Mouse (Mus musculus): ENCODE measurements around the gene Zfp691. TPM values are rescaled to one million over a fixed set of nuclear protein-coding genes. Genes with fewer than 3 reads are reported as not detected.

Zfp691 gene
- polyA plus RNA-seq (2012; rRNA removed), result 25.9 and 28.6 TPM in 2 replicates

DNA sequence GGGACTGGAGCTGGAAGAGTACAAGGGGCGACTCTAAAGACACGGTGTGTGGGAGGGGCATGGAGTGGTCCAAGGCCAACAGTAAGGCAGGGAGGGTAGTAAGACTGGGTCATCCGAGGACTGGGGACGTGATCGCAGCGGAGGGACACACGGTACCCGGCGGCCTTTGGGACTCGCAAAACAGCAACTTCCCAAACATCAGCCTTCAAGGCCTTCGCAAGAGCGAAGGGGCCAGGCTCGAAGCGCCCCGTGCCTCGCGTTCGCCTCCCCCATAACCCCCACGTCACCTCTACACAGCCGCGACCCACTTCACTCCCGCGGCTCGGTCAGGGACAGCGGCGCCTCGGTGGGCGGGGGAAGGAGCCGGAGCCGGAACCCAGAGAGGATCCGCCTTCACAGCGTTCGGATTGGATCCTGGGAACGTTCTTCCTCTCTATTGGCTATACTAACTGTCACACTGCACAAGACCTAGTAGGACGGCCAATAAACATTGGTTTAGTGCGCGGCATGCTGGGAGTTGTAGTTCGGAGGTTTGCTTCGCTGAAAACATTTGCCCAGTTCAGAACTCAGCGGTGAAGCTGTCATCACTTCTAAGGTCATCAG is at the start of gene Zfp691:
Gene Zfp691, minus strand, starts transcription at position 345 of the 603 bp plus-strand sequence.
- no peaks in the 10 kb centered on the region for H3K36me3 ChIP-seq (ENCODE audit: control insufficient read depth, insufficient read depth, low read length)
- peak within 1 kb of the TSS; percentile 69 for H3K27ac ChIP-seq (ENCODE audit: control insufficient read depth, insufficient read depth, low read depth, low read length)
- peaks cover 4% of the 10 kb centered on the region; the same call in 1 of the 2 replicates for H3K4me1 ChIP-seq (ENCODE audit: control insufficient read depth, insufficient read depth, low read length)
- no peak for TF ChIP-seq CTCF (IDR thresholded peaks at IDR 0.05; ENCODE audit: control insufficient read depth, insufficient read depth, insufficient replicate concordance, low read depth, low read length)
- TF ChIP-seq POLR2A (IDR thresholded peaks at IDR 0.05; ENCODE audit: control insufficient read depth, low read depth, low read length), result peak; percentile 64; the same call in 1 of the 2 replicates
- peak within 1 kb of the TSS; percentile 95 for H3K4me3 ChIP-seq (ENCODE audit: control insufficient read depth, low read depth, low read length)
- no peaks in the 10 kb centered on the region for H3K27me3 ChIP-seq (ENCODE audit: control insufficient read depth, insufficient read depth, low read length)

DNA sequence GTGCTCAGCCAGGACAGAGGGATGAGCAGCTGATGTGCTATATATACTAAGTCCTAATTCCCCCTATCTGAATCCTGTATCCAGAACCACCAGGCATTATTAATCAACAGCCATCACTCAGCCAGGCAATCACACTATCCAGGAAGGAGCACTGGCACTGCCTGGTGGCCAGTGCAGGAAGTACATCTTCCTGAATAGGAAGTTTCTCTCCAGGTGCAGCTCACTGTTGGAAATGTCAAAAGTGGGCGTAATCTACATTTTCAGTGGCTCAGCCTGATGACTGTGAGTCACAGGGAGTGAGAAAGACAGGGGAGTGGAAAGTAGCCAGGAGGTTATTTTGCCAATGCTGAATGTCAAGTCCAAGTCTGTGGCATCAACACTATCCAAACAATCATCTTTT is 49.7 kb upstream of the Zfp691 start:
- no peak overlapping the region for H3K27ac ChIP-seq (ENCODE audit: control insufficient read depth, insufficient read depth, low read depth, low read length)
- H3K27me3 ChIP-seq (ENCODE audit: control insufficient read depth, insufficient read depth, low read length), result no peaks in the 10 kb centered on the region
- peaks cover 3% of the 10 kb centered on the region for H3K36me3 ChIP-seq (ENCODE audit: control insufficient read depth, insufficient read depth, low read length)
- H3K4me3 ChIP-seq (ENCODE audit: control insufficient read depth, low read depth, low read length), result no peak overlapping the region
- no peak for TF ChIP-seq POLR2A (IDR thresholded peaks at IDR 0.05; ENCODE audit: control insufficient read depth, low read depth, low read length)
- peak; percentile 52; the same call in 1 of the 2 replicates for TF ChIP-seq CTCF (IDR thresholded peaks at IDR 0.05; ENCODE audit: control insufficient read depth, insufficient read depth, insufficient replicate concordance, low read depth, low read length)
- H3K4me1 ChIP-seq (ENCODE audit: control insufficient read depth, insufficient read depth, low read length), result no peaks in the 10 kb centered on the region

DNA sequence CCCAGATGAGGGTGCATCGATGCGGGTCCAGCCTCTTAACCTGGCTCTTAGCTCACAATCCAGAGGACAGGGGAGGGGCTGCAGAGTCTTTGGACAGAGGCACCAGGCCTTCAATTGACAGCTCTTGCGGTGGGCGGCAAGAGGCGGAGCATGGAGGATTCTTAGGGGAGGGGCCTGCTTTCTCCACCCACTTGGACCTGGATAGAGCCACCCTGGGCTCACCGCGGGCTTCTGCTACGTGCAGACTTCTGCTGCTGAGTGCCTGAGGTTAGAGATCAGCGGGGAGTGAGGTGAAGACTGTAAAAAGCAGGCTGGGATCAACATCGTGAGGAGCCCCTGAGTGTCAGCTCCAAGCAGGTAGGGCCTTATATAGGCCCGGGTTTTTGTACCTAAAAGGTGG is 44.2 kb upstream of the Zfp691 start, which contains the start of gene Tmem269:
Gene Tmem269, minus strand, starts transcription at position 49 of the 400 bp plus-strand sequence.
- no peaks in the 10 kb centered on the region; the same call in 1 of the 2 replicates for H3K36me3 ChIP-seq (ENCODE audit: control insufficient read depth, insufficient read depth, low read length)
- H3K4me1 ChIP-seq (ENCODE audit: control insufficient read depth, insufficient read depth, low read length), result peaks cover 3% of the 10 kb centered on the region; the same call in 1 of the 2 replicates
- H3K4me3 ChIP-seq (ENCODE audit: control insufficient read depth, low read depth, low read length), result peak within 1 kb of the TSS; percentile 79
- H3K27ac ChIP-seq (ENCODE audit: control insufficient read depth, insufficient read depth, low read depth, low read length), result no peak within 1 kb of the TSS
- H3K27me3 ChIP-seq (ENCODE audit: control insufficient read depth, insufficient read depth, low read length), result no peaks in the 10 kb centered on the region
- TF ChIP-seq POLR2A (IDR thresholded peaks at IDR 0.05; ENCODE audit: control insufficient read depth, low read depth, low read length) (peak; percentile 49; the same call in 1 of the 2 replicates), CTCF (IDR thresholded peaks at IDR 0.05; ENCODE audit: control insufficient read depth, insufficient read depth, insufficient replicate concordance, low read depth, low read length) (no peak)

DNA sequence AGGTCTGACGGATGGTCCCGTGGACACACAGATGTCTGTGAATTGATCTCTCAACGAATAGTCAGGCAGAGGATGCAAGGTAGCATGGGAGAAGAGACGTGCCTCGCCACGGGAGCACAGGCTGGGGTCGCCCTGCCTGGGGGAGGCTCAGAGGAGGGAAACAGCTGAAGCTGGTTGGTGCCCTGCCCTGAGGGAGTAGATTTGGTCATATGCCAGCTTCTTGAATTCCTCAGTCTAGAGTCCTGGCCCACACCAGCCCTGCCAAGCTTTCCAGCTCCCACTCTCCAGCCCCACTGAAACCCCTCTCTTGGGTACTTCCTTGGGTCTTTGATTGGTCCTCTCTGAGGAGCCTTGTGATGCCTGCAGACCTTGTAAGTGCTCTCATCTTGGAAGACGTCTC is 42.7 kb upstream of the Zfp691 start:
- Histone ChIP-seq H3K4me3 (ENCODE audit: control insufficient read depth, low read depth, low read length) (peak overlapping the region; percentile 79), H3K36me3 (ENCODE audit: control insufficient read depth, insufficient read depth, low read length) (no peaks in the 10 kb centered on the region; the same call in 1 of the 2 replicates), H3K4me1 (ENCODE audit: control insufficient read depth, insufficient read depth, low read length) (peaks cover 3% of the 10 kb centered on the region; the same call in 1 of the 2 replicates), H3K27me3 (ENCODE audit: control insufficient read depth, insufficient read depth, low read length) (no peaks in the 10 kb centered on the region), H3K27ac (ENCODE audit: control insufficient read depth, insufficient read depth, low read depth, low read length) (no peak overlapping the region)
- TF ChIP-seq CTCF (IDR thresholded peaks at IDR 0.05; ENCODE audit: control insufficient read depth, insufficient read depth, insufficient replicate concordance, low read depth, low read length) (no peak), POLR2A (IDR thresholded peaks at IDR 0.05; ENCODE audit: control insufficient read depth, low read depth, low read length) (no peak)

DNA sequence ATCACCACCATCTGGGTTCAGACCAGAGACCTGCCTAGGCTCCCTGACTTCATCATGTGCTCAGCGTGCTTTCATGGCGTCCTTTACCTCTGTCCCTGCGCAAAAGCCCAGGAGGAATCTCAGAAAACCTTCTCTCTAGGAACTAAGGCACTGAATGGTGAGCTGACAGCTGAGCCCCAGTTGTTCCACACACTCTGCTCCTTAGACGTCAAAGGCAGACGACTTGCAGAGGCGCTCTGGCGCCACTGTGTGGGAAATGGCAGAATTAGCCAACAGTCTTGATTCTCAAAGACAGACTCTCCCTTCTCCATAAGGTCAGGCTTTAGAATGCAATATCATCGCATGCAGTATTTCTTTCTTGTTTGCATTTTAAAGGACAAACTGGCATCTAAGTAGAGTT is 30.7 kb upstream of the Zfp691 start:
- no peak overlapping the region for H3K27ac ChIP-seq (ENCODE audit: control insufficient read depth, insufficient read depth, low read depth, low read length)
- no peak overlapping the region for H3K4me3 ChIP-seq (ENCODE audit: control insufficient read depth, low read depth, low read length)
- H3K4me1 ChIP-seq (ENCODE audit: control insufficient read depth, insufficient read depth, low read length), result peaks cover 2% of the 10 kb centered on the region; the same call in 1 of the 2 replicates
- H3K36me3 ChIP-seq (ENCODE audit: control insufficient read depth, insufficient read depth, low read length), result peaks cover 2% of the 10 kb centered on the region; the same call in 1 of the 2 replicates
- H3K27me3 ChIP-seq (ENCODE audit: control insufficient read depth, insufficient read depth, low read length), result no peaks in the 10 kb centered on the region
- TF ChIP-seq CTCF (IDR thresholded peaks at IDR 0.05; ENCODE audit: control insufficient read depth, insufficient read depth, insufficient replicate concordance, low read depth, low read length), result peak; percentile 70; the same call in 1 of the 2 replicates
- TF ChIP-seq POLR2A (IDR thresholded peaks at IDR 0.05; ENCODE audit: control insufficient read depth, low read depth, low read length), result no peak

DNA sequence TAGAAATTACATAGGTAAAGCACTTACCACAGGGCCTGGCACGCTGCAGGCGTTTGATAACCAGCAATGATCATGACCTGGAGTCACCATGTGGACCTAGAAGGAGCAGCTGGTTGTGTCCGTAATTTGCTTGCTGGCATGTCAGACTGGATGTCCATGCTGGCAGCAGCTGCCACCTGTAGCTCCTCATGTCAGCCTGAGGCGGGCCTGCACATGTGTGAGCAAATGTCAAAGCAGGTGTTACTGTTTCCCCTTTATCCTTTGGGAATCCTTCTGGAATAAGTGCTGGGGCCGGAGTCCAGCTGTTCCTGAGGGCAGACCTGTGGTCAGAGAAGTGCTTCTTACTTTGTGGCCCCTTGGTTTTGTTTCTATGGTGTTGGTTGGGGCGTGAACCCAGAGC is 24.1 kb upstream of the Zfp691 start:
- peaks cover 8% of the 10 kb centered on the region for H3K4me1 ChIP-seq (ENCODE audit: control insufficient read depth, insufficient read depth, low read length)
- no peaks in the 10 kb centered on the region for H3K27me3 ChIP-seq (ENCODE audit: control insufficient read depth, insufficient read depth, low read length)
- no peak overlapping the region for H3K27ac ChIP-seq (ENCODE audit: control insufficient read depth, insufficient read depth, low read depth, low read length)
- TF ChIP-seq CTCF (IDR thresholded peaks at IDR 0.05; ENCODE audit: control insufficient read depth, insufficient read depth, insufficient replicate concordance, low read depth, low read length) (no peak), POLR2A (IDR thresholded peaks at IDR 0.05; ENCODE audit: control insufficient read depth, low read depth, low read length) (no peak)
- no peak overlapping the region for H3K4me3 ChIP-seq (ENCODE audit: control insufficient read depth, low read depth, low read length)
- peaks cover 2% of the 10 kb centered on the region; the same call in 1 of the 2 replicates for H3K36me3 ChIP-seq (ENCODE audit: control insufficient read depth, insufficient read depth, low read length)

DNA sequence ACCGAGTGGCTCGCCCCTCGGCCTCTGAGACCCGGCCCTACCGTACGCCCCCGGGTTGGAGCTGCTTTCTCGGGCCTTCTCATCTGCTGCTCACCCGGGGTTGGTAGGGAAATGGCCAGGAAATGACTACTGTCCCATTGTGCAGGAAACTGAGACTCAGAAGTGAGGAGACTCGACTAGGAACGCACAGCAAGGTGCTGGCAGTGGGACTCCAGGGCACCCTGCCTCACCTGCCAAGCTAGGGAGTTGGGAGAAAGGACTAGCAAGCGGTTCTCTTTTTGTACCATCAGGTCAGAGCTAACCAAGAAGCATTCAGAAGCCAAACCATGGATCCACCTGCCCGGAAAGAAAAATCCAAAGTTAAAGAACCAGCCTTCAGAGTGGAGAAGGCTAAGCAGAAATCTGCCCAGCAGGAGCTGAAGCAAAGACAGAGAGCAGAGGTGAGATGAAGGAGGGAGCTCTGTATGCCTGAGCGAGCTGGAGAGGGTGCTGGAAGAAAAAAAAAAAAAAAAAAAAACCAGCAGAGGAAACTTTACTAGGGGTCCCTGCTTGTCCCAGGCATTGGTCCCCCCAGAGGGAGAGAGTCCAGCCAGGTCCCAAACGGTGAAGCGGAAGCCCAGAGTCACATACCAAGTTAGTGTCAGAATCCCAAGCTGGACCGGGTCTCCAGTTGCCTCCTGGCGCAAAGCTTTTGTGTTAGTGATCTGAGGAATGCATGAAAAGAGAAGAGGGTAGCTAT is 21.8 kb upstream of the Zfp691 start:
- 0 out of 2 replicates have a peak overlapping the region, but pooled peaks have one; percentile 36 for H3K27ac ChIP-seq (ENCODE audit: control insufficient read depth, insufficient read depth, low read depth, low read length)
- H3K27me3 ChIP-seq (ENCODE audit: control insufficient read depth, insufficient read depth, low read length), result no peaks in the 10 kb centered on the region
- peaks cover under 1% of the 10 kb centered on the region; the same call in 1 of the 2 replicates for H3K36me3 ChIP-seq (ENCODE audit: control insufficient read depth, insufficient read depth, low read length)
- peak overlapping the region; percentile 94 for H3K4me3 ChIP-seq (ENCODE audit: control insufficient read depth, low read depth, low read length)
- TF ChIP-seq POLR2A (IDR thresholded peaks at IDR 0.05; ENCODE audit: control insufficient read depth, low read depth, low read length), result no peak
- TF ChIP-seq CTCF (IDR thresholded peaks at IDR 0.05; ENCODE audit: control insufficient read depth, insufficient read depth, insufficient replicate concordance, low read depth, low read length), result no peak
- peaks cover 6% of the 10 kb centered on the region for H3K4me1 ChIP-seq (ENCODE audit: control insufficient read depth, insufficient read depth, low read length)
